Mouse (Mus musculus): Measurements from ENCODE around the gene Sema4b.

Gene Sema4b

DNA sequence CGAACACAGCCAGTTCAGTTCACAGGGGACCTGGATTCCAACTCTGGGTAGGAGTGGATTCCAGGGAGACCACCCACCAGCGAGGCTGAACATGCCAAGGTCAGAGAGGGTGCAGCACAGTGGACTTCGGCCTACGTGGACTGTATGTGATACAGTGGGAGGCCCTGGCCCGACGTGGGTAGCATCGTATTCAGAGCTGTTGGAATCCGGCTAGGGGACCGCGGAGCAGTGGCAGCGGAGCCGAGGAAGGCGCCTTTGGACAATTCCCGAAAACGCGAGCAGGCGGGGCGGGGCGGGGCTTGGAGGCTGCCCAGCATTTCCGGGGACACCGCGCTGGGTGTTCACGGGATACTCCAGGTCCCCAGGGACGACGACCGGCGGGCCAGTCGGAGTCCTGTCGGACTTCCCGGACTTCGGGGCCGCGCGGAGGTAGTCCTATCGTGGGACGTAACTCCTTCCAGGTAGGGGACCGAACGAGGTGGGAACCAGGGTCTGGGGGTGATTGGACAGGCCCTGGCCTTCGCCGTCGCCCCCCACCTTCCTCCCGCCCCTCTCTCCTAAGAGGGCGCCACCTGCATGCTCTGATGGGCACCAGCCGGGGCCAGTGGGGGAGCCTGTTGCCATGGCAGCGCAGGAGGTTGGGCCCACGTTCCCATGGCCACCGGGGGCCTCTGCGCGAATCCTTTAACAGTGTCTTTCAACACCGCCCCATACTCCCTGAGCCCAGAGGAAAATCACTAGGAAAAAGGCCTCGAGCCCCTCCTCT is at the start of gene Sema4b:
TSS of gene Sema4b (plus strand) at position 311 of the 766 bp plus-strand sequence.
- in situ Hi-C loops (cut with MboI; ENCODE audit: low sequenced_read_pairs) = no loop called here

DNA sequence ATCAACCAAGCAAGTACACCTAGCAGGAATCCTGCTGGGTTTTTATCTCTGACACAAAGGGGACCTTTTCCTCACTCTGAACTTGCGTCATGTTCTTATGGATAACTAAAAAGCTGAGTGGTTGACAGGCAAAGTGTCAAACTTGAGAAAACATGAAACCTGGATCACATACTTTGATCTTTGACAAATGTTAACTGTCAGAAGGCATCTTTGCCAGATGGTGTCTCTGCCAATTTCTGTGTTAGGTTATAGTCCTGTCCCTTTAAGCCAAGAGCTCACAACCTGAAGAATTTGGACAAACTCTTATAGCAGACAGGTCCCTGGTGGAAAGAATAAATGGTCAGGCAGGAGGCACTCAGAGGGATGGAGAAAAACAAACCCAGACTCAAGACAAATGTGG is 48.3 kb upstream of the Sema4b start:
- in situ Hi-C loops (cut with MboI; ENCODE audit: low sequenced_read_pairs) = loop anchor here (25.0 kb wide), 1 partner anchor 449 kb away; no protein-coding TSS in a partner anchor

DNA sequence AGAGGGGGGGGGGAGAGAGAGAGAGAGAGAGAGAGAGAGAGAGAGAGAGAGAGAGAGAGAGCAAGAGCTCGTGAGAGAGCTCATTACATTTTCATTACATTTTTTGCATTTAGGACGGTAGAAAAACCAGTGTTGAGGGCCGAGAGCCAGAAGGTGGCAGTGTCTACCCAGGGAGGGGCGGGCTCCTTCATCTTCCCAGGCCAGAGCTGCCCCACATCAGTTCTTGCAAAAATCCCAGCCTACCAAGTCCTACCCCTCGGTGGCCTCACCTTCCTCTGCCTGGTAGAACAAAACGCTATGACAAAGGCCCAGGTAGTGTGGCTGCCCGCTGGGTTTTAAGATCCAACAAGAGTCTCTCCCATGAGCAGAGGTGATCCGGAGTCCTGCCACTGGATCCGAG is 45.8 kb upstream of the Sema4b start:
- in situ Hi-C loops (cut with MboI; ENCODE audit: low sequenced_read_pairs) = loop anchor here (25.0 kb wide), 1 partner anchor 446 kb away; no protein-coding TSS in a partner anchor

GRCm38 (mm10) chr7:80143331-80144273 is 43.0 kb upstream of the Sema4b start:
- in situ Hi-C loops (cut with MboI; ENCODE audit: low sequenced_read_pairs) = loop anchor here (25.0 kb wide), 1 partner anchor 444 kb away; no protein-coding TSS in a partner anchor

DNA sequence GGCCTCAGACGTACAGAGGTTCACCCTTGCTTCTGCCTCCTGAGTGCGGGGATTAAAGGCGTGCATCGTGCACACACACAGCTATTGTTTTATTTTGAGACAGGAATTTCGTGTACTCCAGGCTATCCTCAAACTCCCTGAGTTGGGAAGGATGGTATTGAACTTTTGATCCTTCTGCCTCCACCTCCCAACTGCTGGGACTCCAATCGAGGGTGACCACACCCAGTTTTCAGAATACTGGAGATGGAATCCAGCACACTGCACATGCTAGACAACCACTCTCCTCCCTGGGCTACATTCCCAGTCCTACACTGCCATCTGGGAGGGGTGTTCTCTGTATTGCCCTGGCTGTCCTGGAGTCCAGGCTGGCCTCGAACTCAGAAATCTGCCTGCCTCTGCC is 41.9 kb upstream of the Sema4b start:
- in situ Hi-C loops (cut with MboI; ENCODE audit: low sequenced_read_pairs) = loop anchor here (25.0 kb wide), 1 partner anchor 443 kb away; no protein-coding TSS in a partner anchor

DNA sequence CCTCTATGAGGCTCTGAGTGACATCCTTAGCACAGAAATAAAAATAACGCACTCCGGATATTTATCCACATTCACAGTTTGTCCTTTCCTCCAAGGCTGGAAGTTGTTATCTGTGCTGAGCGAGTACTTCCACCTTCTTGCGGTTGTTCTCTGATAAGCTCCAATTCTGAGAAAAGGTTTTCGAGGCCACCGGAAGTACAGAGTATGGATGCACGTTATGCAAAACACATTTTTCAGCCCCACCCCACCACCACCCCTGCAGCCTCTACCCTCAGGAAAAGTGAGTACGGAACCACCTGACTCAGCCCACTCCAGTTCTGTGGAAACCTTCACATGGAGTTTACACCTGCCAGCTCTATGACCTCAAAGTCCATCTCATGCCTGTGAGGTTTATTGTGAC is 40.6 kb upstream of the Sema4b start:
- in situ Hi-C loops (cut with MboI; ENCODE audit: low sequenced_read_pairs) = loop anchor here (25.0 kb wide), 1 partner anchor 441 kb away; no protein-coding TSS in a partner anchor

DNA sequence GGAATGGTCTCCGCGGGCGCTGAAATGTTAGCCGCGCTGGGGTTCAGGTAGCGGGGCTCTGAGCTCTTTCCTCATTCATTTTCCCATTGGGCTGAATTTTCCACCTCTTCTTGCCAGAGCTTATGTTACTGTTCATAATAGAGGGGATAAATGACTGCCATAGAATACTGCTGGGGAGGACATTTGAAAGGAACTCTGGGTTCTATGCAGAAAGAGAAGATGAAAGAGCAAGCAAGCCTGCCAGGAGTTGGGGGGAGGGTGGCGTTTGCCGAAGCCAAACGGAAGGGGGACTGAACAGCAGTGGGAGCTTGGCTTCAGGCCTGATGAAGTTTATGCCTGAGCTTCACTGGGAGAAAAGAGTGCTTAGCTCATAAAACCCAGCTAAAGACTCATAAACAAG is 37.3 kb upstream of the Sema4b start:
- in situ Hi-C loops (cut with MboI; ENCODE audit: low sequenced_read_pairs) = loop anchor here (25.0 kb wide), 1 partner anchor 438 kb away; no protein-coding TSS in a partner anchor

GRCm38 (mm10) chr7:80152152-80152551 is 34.5 kb upstream of the Sema4b start:
- in situ Hi-C loops (cut with MboI; ENCODE audit: low sequenced_read_pairs) = no loop called here

GRCm38 (mm10) chr7:80152756-80153155 is 33.9 kb upstream of the Sema4b start:
- in situ Hi-C loops (cut with MboI; ENCODE audit: low sequenced_read_pairs) = no loop called here

DNA sequence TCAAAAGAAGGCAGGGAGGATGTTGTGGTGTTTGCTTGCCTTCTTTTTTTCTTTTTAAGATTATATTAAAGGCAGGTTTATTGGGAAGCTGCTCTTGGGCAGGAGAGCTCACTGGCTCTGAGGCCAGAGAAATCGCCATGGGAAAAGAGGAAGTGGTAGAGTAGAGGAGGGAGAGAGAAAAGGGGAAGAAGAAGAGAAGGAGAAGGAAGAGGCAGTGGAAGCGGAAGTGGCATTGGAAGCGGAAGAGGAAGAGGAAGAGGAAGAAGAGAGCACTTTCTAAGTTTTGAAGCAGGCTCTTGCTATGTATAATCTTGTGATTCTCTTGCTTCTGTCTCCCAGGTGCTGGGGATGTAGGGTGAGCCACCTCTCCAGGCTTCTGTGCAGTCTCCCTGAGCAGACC is 32.0 kb upstream of the Sema4b start:
- in situ Hi-C loops (cut with MboI; ENCODE audit: low sequenced_read_pairs) = no loop called here

- in situ Hi-C loops (cut with MboI; ENCODE audit: low sequenced_read_pairs) = no loop called here
Observed at GRCm38 (mm10) chr7:80156711-80157227, 29.9 kb upstream of the Sema4b start.

DNA sequence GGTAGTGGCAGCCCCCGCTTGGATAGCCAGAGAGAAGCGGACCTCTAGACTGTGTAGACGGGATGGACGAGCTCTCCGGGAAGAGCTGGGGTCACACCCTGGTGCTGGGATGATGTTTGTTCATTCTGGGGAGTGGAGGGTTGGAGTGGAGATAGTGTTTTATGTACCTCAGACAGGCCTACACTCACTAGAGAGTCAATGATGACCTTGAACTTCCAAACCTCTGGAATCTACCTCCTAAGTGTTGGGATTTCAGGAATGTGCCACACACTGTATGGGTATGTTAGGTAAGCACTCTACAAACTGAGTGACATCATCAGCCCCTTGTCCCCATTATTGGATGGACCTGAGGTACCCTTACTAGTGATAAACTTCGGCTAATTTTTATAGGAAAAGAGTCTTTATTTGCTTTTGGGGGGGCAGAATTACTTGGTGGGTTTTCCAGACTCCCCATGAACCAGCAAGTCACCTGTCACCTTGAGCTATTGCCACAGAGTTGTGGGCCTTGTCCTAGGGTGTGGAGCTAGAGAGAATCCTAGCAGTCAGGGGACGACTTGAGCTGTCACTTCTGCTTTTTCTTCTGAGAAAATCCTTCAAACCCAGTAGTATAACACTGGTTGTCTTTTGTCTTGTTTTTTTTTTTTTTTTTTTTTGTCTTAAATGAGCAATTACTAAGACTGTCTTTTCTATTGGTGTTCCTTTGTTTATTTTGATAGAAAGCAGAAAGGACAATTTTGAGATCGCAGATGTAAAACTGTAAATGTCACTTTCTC is 28.0 kb upstream of the Sema4b start:
- in situ Hi-C loops (cut with MboI; ENCODE audit: low sequenced_read_pairs) = no loop called here

DNA sequence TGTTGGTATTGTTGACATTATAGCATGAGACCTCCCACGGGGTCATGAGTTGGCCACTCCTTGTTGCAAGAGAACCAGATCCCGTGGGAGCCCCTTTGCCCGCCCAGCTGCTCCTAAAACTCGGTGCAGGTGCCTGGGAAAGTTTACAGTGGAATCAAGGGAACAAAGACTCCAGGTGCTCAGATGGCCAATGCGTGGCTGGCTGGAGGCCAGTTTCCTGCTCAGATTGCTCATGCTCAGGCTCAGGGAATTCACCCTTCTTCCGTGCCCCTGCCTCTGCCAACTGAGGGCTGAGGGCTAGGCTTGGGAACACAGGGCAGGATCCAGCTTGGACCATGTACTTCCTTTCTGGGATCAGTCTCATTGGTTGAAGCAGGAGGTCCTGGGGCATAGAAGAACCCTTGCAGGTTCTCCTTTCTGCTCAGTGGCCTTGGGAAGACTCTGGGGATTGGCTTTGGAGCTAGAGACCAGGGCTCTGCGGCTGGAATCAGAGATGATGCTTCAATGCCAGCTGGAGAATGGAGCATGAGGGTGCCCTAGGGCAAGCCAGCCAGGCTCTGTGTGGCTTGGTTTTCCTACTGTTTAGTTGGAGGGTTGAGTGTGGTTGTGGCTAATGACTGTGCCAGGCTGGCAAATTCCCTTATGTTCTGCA is 26.2 kb upstream of the Sema4b start:
- in situ Hi-C loops (cut with MboI; ENCODE audit: low sequenced_read_pairs) = no loop called here

- in situ Hi-C loops (cut with MboI; ENCODE audit: low sequenced_read_pairs) = no loop called here
Observed at GRCm38 (mm10) chr7:80160945-80161306, 25.7 kb upstream of the Sema4b start.

DNA sequence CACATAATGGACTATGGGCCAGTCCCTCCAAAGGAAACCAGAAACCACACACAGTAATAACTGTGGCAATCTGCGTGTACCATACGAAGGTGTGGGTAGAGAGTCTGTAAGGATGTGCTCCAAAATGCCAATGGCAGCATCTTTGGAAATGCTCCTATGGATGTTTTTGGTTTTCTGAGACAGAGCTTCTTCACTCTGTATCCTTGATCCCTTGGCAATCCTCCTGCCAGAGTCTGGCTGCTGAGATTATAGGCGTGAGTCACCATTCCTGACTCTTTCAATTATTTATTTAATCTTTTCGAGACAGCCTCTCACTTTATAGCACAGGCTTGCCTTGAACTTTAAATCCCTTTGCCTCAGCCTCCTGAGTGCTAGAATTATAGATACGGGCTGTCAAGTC is 21.2 kb upstream of the Sema4b start:
- in situ Hi-C loops (cut with MboI; ENCODE audit: low sequenced_read_pairs) = no loop called here

DNA sequence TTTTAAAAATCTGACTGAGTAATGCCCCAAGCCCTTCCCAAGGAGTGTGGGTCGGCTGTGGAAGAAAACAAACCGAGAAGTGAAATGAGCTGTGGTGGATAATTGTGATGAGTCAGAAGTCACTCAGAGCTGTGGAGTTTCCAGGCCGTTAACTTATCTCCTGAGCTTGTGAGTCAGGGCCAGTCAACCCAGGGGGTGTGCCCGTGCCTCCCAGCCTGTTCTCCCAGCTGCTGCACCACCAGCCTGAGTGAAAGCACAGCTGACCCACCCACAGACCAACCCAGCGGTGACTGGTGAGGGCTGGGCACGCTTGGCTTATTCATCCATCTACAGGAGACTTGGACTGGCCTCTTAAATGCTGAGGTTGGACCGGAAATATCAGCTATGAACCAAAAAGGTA is 19.9 kb upstream of the Sema4b start:
- in situ Hi-C loops (cut with MboI; ENCODE audit: low sequenced_read_pairs) = no loop called here

DNA sequence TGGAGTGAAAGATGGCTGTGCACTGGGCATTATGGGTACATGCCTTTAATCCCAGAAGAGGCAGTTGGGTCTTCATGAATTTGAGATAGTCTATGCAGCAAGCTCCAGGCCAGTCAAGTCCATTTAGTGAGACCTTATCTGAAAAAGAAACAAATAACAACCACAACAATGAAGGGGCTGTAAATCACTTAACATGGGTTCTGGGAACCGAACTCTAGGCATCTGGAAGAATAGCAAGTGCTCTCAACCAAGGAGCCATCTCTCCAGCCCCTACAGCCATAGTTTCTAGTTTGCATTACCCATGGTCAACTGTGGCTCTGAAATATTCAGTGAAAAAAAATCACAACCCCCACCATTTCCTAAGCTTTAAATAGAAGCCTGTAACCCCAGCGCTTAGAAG is 16.8 kb upstream of the Sema4b start:
- in situ Hi-C loops (cut with MboI; ENCODE audit: low sequenced_read_pairs) = no loop called here

- in situ Hi-C loops (cut with MboI; ENCODE audit: low sequenced_read_pairs) = no loop called here
Observed at GRCm38 (mm10) chr7:80171345-80171744, 15.3 kb upstream of the Sema4b start.

DNA sequence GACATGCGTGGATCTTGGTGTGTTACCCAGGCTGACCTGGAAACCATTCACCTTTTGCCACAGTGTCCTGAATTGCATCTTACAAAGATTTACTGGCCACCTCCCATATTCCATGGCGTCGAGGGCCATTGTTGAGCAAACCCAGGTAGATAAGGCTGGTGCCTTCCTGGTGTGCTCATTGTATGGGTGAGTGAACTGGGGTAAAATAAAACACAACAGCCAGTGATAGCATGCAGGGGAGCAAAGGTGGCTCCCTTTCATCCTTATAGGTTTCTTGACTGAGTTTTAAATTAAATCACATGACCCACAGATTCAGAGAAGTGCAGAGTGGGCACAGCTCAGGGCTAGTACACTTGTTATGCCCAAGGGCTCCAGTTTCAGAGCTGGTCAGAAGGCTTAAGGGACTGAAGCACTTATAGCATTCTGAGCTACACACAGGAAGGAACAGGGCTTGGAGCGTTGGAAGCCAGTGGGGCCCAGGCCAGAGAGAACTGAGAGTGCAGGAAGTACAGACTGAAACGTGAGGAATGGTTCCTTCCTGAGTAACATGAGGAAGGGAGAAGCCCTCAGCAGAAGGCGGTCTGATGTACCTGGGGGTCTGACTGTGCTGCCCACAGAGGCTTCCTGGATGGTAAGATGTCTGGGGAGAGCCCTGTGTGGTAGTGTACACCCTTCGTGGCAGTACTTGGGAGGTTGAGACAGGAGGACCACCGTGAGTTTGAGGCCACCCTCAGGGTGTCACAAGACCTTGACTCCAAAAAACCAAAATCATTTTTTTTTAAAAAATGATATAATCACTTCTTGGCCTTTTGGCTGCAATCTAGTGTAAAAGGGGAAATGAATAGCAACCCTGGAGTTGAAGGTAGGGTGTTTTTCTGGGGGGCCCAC is 14.3 kb upstream of the Sema4b start:
- in situ Hi-C loops (cut with MboI; ENCODE audit: low sequenced_read_pairs) = no loop called here

Data from CH12F3 (cell line).